Mouse (Mus musculus) thymus, postnatal 0 days (tissue): Measurements from ENCODE around the gene Epas1. TPM values are rescaled to one million over a fixed set of nuclear protein-coding genes. Genes with fewer than 3 reads are reported as not detected.
A peak's percentile ranks its signal among the peaks of the same experiment; 100 is the strongest.

Experiments
- DNase-seq: peaks from one replicate; pipeline ENCODE4 v3.0.0-alpha.2; 2015; ENCODE audit warnings: low spot score
- polyA plus RNA-seq: library from polyadenylated mRNA; unstranded; fragments of >200 nt; fragmentation: Nextera tagmentation; extraction: Ambion mirVana; gene quantifications from 2 replicates; pipeline ENCODE4 v1.2.1, GENCODE M21; 2015

Gene Epas1
- 1.6 and 2.4 TPM in 2 replicates for polyA plus RNA-seq

GRCm38 (mm10) chr17:86753130-86753821, at the start of gene Epas1:
Epas1 (plus strand) TSS chr17:86753700.
- peak; percentile 79 for DNase-seq

- DNase-seq, result no peak
Measured at GRCm38 (mm10) chr17:86705236-86705635, 48.3 kb upstream of the Epas1 start.

- no peak for DNase-seq
Measured at GRCm38 (mm10) chr17:86706467-86706866, 47.0 kb upstream of the Epas1 start.

DNA sequence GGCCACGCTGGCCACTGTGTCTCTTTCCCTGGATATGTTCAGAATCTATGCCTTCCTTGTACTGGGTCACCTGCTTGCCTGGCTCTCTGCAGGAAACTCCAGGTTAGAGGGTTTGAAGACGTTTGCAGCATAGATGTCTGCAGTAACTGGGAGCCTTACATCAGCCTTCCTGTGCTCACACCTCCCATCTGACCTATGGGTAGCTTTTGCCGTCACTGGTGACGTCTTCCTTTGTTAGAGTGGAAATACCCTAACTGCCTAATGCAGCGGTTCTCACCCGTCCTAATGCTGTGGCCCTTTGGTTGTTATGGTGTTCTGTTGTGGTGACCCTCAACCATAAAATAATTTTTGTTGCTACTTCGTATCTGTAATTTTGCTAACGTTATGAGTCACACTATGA, 43.7 kb upstream of the Epas1 start:
- no peak for DNase-seq

- peak; percentile 18 for DNase-seq
Measured at GRCm38 (mm10) chr17:86710379-86710778, 43.1 kb upstream of the Epas1 start.

GRCm38 (mm10) chr17:86711949-86712348, 41.6 kb upstream of the Epas1 start:
- DNase-seq, result no peak

DNA sequence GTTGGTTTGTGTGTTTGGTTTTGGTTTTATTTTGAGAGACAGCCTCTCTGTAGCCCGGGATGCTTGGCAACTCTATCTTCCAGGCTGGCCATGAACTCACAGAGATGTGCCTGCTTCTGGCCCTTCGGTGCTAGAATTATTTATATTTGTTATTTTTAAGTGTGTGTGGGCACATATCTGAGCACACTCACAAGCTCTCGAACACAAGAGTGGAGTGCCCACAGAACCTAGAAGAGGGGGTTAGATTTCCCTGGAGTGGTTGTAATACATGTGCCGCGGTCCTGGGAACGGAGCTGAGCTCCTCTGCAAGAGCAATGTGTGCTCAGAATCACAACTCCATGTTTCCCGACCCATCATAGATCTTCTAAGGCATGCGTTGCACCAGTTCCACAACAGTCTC, 40.9 kb upstream of the Epas1 start:
- no peak for DNase-seq

- DNase-seq, result no peak
Measured at GRCm38 (mm10) chr17:86713591-86713990, 39.9 kb upstream of the Epas1 start.

DNA sequence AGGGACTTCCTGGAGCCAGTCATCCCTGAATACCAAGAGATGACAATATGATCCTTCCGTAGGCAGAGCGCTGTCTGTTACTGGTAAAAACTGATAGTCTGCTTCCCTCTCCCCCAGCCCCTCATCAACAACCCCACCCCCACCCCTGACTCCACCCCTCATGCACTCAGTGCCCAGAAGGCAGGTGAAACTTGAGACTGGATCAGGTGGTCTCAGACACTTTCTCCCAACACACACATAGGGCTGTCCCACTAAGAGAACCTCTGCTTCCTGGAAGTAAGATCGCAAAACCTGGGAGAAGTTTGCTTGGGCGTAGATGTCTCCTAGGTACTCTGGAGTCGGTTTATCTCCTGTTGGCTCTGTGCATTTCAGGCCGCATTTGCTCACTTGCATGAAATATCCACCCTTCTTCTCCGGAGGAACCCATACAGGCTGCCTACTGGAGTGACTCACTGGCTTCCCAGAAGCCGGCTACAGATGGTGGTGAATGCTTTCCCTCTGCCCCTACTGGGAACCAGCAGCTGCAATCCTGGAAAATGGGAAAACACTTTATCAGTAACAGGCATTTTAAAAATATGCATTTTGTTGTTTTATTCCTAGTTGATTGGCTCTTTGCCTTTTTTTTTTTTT, 28.6 kb upstream of the Epas1 start:
- no peak for DNase-seq

DNA sequence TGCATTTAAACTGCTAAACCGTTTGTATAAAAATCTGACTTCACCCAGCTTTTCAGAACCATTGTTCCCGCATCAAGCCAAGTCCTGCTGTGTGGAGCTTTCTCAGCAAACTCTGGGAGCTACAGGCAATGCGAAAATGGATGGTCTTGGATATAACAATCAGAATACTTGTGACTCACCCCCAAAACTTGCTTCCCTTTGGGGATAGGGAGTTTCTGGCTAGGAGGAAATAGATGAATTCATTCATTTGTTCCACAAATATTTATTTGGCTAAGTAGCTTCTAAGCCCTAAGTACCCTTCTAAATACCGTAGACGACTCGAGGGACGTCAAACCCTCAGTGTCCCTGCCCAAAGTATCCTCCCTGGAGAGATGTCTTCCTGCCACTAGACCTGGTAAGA, 27.0 kb upstream of the Epas1 start:
- DNase-seq, result no peak

DNA sequence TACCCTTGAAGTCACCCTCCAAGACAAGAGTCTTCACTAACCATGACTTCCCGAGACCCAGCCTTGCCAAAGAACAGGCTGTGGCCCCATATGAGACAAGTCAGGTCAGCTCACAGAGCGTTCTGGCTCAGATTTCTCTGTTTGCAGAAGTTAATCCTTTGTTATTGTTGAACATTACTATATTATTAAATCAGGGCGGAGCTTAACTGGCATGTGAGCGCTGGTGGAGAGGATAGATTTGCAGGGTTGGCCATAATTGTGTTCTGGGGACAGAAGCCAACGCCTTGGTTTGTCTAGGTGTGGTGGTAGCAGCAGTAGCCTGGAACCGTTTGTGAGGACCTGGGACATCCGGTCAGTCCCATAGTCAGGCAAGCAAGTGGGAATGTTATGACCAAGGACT, 26.5 kb upstream of the Epas1 start:
- DNase-seq, result no peak

GRCm38 (mm10) chr17:86731273-86731672, 22.2 kb upstream of the Epas1 start:
- DNase-seq, result no peak

GRCm38 (mm10) chr17:86732024-86732423, 21.5 kb upstream of the Epas1 start:
- peak; percentile 82 for DNase-seq

DNA sequence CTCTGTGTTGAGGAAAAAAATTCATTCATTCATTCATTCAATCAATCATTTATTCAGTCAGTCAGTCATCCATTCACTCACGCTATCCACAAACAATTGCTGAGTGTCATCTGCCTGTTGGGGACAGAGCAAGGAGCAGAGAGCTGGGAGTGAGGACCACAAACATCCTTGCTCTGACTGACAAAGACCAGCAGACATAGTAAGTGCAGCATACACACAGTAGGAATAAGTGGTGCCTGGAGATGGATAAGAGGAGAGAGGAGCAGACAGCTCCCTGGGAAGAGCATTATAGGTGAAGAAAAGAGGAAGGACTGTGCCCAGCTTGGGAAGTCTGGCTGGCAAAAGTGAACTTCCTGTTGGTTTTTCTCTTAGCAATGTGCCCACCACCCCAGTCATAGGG, 21.0 kb upstream of the Epas1 start:
- no peak for DNase-seq

DNA sequence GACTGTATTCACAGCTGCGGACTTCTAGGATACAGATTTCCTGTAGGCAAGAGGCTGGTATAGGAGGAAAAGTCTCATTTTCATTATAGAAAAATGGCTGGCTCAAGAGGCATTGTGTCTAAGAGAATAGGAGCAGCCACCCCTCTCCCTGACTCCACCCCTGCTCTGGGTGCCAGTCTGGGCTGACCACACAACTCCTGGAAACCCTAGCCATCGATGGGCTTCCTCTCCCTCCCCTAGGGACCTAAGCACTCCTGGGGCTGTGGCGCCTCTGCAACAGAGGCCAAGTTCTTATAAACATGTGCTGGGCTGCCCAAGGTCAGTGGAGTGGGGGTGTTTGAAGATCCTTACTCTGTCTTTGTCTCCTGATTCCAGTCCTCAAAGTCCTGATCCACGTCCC, 19.9 kb upstream of the Epas1 start:
- no peak for DNase-seq

GRCm38 (mm10) chr17:86738477-86738876, 15.0 kb upstream of the Epas1 start:
- no peak for DNase-seq

- DNase-seq, result no peak
Measured at GRCm38 (mm10) chr17:86743351-86743941, 10.1 kb upstream of the Epas1 start.

GRCm38 (mm10) chr17:86744943-86745342, 8.6 kb upstream of the Epas1 start:
- no peak for DNase-seq

DNA sequence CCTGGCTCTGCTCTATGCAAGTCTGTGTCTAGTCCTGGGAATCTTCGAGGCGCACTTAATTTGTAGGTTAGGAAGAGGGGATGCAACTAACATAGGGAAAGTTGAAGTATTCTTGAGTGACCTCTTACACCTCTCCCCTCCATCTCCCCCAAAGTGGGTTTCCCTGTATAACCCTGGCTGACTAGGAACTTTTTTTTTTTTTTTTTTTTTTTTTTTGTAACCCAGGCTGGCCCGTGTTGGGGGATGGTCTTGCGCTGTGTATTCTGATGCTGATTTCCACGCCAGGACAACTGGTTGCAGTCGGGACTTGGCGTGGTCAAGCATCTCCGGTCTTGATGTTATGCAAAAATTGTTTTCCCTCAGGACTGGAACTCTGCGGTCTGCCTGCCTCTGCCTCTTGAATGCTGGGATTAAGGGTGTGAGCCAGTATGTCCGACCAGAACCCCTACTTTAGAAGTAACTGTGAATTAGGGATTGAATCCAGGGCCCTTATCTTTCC, 2.1 kb upstream of the Epas1 start:
- DNase-seq, result no peak

DNA sequence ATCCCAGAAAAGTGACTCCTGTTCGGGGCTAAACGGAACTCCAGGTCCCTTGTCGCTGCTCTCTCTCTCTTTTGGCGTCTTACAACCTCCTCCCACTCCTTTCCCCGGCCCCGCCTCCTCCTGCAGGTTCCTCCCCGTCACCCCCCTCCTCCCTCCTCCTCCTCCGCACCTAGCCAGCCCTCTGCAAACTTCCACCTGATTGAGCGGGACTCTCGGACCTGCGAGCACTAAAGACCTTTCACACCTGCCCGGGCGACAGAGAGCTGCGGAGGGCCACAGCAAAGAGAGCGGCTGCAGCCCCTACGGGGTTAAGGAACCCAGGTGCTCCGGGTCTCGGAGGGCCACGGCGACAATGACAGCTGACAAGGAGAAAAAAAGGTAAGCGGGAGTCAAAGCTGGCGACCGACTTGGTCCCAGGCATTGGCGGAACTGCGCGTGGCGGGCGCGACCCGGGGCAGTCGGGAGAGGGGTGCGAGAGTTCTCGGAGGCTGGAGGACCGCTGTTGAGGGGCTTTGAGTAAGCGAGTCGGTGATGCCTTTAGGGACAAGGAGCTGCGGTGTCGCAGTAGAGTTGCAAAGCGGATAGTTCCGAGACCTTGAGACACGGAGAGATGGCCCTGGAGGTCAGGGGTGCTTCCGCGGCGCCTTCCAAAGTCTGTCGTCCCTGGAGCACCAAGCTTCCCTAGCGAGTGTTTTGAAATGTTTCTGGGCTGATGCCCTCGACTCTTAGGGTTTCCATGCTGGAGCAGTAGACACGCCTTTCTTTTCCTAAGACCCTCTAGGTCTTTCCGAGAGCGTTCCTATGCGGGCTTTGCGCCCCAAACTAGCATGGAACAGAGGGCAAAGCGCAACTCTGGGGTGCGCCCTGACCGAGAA, 668 bp downstream of the Epas1 start:
- peak; percentile 50 for DNase-seq

GRCm38 (mm10) chr17:86754806-86755571, 1.5 kb downstream of the Epas1 start:
- peak; percentile 5 for DNase-seq
